Mouse (Mus musculus): ENCODE measurements around the gene Terf2. TPM values are rescaled to one million over a fixed set of nuclear protein-coding genes. Genes with fewer than 3 reads are reported as not detected.
"Not testable (repeated sequence)": the region's sequence is repeated elsewhere in the genome, so short reads cannot be mapped to it uniquely, and the experiment has no call there.

The Terf2 gene
- polyA plus RNA-seq, 1 experiment from 2014 or later: 29.7 TPM

DNA sequence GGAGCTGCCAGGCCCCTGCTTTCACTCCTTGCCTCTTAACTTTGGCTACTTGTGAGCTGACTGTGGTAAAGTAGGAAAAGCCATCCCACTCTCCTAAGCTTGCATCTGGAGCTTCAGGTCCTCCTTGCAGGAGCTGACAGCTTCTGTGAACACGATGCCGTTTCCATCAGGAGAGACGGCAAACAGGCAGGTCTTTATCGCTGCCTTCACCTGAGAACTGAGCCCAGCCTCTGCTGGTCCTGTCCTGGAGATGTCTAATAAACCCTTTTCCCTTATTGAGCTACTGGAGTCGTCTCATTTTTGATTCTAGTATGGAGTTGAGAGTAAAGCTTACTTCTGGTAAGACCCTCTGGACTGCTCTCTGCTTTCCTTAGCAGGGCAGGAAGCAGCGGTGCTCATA is 50.9 kb downstream of the Terf2 start:
- no peaks in the 10 kb centered on the region for H3K9me3 ChIP-seq
- 94% methylated on average over 6 of the region's 6 CpGs for WGBS
- no peak for ATAC-seq (replicated peaks)

DNA sequence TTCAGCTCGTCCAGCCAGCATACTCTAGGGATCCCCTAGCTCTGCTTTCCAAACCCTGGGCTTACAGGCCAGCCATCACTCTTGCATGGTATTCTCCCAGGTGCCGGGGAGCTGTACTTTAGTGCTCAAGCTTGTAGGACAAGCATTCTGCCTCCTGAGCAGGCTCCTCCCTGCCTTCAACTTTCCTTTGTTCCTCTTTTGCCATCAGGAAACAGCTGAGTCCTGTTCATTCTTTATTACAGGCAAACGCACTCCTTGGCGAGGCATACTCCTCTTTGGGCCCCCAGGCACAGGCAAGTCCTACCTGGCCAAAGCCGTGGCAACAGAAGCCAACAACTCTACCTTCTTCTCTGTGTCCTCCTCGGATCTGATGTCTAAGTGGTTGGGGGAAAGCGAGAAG is 55.7 kb downstream of the Terf2 start:
- Histone ChIP-seq H3K4me3 (no peak overlapping the region), H3K4me1 (no peaks in the 10 kb centered on the region), H3K9me3 (no peaks in the 10 kb centered on the region), H3K9ac (no peak overlapping the region), H3K27ac (no peak overlapping the region), H3K4me2 (no peak overlapping the region), H3K36me3 (replicated peaks) (peaks cover 71% of the 10 kb centered on the region), H3K27me3 (replicated peaks) (no peaks in the 10 kb centered on the region)
- WGBS: 86% methylated on average over 7 of the region's 7 CpGs
- ATAC-seq (replicated peaks): no peak

More for the DNA sequence above, 50.9 kb downstream of the Terf2 start:
- Histone ChIP-seq H3K9ac (no peak overlapping the region), H3K27me3 (replicated peaks) (no peaks in the 10 kb centered on the region), H3K4me1 (peaks cover 22% of the 10 kb centered on the region), H3K4me2 (no peak overlapping the region), H3K4me3 (no peak overlapping the region), H3K36me3 (replicated peaks) (peaks cover 65% of the 10 kb centered on the region), H3K27ac (no peak overlapping the region)

DNA sequence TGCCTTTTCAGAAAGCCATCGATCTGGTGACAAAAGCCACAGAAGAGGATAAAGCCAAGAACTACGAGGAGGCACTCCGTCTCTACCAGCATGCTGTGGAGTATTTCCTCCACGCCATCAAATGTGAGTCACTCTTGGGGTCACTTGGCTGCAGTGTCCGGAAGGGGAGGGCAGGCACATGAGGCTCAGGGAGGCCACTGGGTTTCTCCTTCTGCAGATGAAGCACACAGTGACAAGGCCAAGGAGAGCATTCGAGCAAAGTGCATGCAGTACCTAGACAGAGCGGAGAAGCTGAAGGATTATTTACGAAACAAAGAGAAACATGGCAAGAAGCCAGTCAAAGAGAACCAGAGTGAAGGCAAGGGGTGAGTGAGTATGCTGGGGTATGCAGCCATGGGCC is 59.7 kb downstream of the Terf2 start:
- H3K36me3 ChIP-seq (replicated peaks): peaks cover 35% of the 10 kb centered on the region

DNA sequence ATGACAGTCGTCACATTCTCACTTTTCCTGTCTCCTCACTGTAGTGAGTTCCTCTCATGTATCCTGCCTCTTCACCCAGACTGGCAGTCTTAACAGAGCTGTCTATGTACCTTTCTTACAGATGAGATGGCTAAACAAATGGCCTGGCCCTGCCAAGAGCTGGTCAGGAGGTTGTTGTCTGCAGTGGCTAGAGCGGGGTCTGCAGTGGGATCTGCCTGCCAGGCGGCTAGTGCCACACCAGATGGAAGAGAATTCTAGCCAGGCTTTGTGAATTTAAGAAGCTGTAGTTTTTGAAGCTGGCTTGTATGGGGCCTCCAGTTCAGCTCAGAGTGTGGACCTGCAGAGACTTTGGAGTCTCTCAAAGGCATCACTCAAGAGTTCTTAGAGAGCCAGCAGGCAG is 60.7 kb downstream of the Terf2 start:
- no peak for ATAC-seq (replicated peaks)
- Histone ChIP-seq H3K9ac (no peak overlapping the region), H3K4me1 (peaks cover 24% of the 10 kb centered on the region), H3K9me3 (no peaks in the 10 kb centered on the region), H3K4me3 (no peak overlapping the region), H3K27me3 (replicated peaks) (no peaks in the 10 kb centered on the region), H3K36me3 (replicated peaks) (peaks cover 28% of the 10 kb centered on the region), H3K4me2 (no peak overlapping the region), H3K27ac (no peak overlapping the region)
- WGBS: 91% methylated on average over 3 of the region's 3 CpGs

More for the DNA sequence above, 59.7 kb downstream of the Terf2 start:
- Histone ChIP-seq H3K27ac (no peak overlapping the region), H3K27me3 (replicated peaks) (no peaks in the 10 kb centered on the region), H3K4me3 (no peak overlapping the region), H3K9ac (no peak overlapping the region), H3K4me1 (peaks cover 24% of the 10 kb centered on the region), H3K4me2 (no peak overlapping the region), H3K9me3 (no peaks in the 10 kb centered on the region)
- WGBS: 82% methylated on average over 8 of the region's 8 CpGs
- no peak for ATAC-seq (replicated peaks)

DNA sequence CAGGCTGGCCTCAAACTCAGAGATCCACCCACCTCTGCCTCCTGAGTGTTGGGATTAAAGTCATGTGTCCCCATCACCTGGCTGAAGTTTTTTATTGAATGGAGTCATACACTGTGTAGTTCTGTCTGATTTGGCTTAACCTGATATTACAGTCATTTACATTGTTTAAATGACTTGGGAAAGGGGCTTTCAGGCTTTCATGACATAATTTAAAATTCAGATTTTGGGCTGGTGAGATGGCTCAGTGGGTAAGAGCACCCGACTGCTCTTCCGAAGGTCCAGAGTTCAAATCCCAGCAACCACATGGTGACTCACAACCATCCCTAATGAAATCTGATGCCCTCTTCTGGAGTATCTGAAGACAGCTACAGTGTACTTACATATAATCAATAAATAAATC is 62.7 kb downstream of the Terf2 start:
- 89% methylated on average over 2 of the region's 2 CpGs for WGBS
- not testable (repeated sequence) for H3K9ac ChIP-seq; H3K9me3 ChIP-seq; H3K27ac ChIP-seq; ATAC-seq (replicated peaks); H3K4me2 ChIP-seq; H3K4me3 ChIP-seq; H3K27me3 ChIP-seq (replicated peaks)
- H3K36me3 ChIP-seq (replicated peaks): peaks cover 11% of the 10 kb centered on the region
- peaks cover 24% of the 10 kb centered on the region for H3K4me1 ChIP-seq

DNA sequence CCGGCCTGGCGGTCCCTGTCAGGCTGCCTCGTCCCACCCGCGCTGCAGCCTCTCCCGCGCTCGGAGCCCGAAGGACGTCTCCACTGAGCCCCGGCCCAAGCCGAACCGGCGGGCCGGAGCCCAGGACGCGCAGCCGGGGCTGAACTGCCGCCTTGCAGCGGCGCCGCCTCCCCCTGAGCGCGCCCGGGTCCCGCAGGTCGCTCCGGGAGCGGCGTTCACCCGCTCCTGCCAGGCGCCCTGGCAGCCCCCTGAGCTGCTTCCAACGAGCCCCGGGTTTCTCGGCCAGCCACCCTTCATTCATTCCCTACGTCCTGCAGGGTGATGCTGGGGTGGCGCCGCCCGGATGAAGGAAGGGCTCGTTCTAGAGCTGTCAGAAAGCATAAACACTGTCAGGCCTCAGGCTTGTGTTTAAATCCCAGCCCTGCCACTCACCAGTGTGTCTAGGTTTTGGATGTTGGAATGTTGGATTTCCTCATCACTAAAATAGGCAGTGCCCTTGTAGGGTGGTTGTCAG is 64.7 kb downstream of the Terf2 start:
- H3K27me3 ChIP-seq (replicated peaks): no peaks in the 10 kb centered on the region
- H3K9ac ChIP-seq: peak overlapping the region; percentile 92
- H3K36me3 ChIP-seq (replicated peaks): 0 out of 2 replicates have a peak, but pooled peaks cover 1% of the 10 kb centered on the region
- peaks cover 24% of the 10 kb centered on the region for H3K4me1 ChIP-seq
- ATAC-seq (replicated peaks): no peak; the same call in 1 of the 2 replicates
- H3K27ac ChIP-seq: peak overlapping the region; percentile 72
- WGBS: under 1% methylated on average over 36 of the region's 40 CpGs
- peak overlapping the region; percentile 65 for H3K4me2 ChIP-seq
- no peaks in the 10 kb centered on the region for H3K9me3 ChIP-seq
- H3K4me3 ChIP-seq: peak overlapping the region; percentile 68

DNA sequence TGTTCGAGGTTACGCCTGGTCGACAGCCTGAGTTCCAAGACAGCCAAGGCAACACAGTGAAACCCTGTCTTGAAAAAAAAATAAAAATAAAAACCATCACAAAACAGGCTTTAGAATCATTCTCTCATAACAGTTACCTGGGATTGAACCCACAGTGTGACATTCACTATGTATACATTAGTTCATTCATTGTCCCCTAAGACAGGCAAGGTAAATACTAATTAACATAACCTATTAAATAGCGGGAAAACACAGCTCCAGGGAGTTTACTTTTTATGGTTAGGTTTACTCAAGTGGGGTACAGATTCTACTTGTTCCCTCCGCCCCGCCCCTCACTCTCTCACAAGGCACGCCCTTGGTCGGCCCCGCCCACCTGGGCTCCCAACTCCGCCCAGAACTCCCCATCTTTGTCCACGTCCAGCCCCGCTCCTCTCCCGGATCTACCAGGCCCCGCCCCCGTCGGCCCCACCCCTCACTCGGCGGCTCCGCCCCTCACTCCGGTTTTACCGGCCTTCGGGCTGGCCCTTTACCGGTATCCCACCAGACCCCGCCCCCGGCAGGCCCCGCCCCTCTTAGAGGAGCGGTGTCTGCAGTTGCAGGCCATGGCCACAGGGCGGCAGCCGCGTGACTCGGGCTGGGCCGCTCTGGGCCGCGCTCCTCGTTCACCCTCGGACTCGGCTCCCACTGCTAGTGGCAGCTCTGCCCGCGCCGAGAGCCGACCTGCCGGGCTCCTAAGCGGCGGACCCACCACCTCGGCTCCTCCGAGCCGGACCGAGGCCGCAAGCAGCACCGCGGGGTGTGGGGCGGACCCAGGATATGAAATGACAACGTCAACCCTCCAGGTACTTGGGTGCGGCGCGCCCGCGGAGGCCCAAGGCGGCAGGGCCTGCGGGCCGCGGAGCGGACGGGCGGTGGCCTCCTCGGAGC is 65.4 kb downstream of the Terf2 start, which contains the start of gene Vps4a:
Gene Vps4a, plus strand, starts transcription at position 573 of the 927 bp plus-strand sequence.
- peak within 1 kb of the TSS; percentile 65 for H3K4me2 ChIP-seq
- H3K27me3 ChIP-seq (replicated peaks): no peaks in the 10 kb centered on the region
- H3K4me1 ChIP-seq: peaks cover 24% of the 10 kb centered on the region
- peak within 1 kb of the TSS; percentile 72 for H3K27ac ChIP-seq
- 4% methylated on average over 63 of the region's 66 CpGs for WGBS
- H3K36me3 ChIP-seq (replicated peaks): no peaks in the 10 kb centered on the region
- no peaks in the 10 kb centered on the region for H3K9me3 ChIP-seq
- peak; percentile 95 for ATAC-seq (replicated peaks)
- H3K4me3 ChIP-seq: peak within 1 kb of the TSS; percentile 68
- H3K9ac ChIP-seq: peak within 1 kb of the TSS; percentile 92

DNA sequence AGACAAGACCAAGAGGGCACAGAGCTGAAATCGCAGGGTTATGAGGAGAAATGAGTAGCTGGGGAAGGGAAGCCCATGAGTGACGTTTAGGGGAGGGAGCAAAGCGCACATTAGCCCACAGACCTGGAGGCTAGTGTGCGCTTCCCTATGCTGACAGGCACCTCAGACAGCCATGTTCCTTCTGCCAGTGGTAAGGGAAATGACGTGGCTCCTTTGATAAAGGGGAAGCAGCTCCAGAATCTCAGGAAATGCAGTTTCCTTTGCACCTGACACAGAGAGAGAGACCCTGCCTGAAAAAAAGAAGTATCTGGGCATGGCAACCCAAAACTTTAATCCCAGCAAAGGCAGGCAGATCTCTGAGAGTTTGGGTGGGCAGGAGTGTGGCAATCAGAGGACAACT is 66.3 kb downstream of the Terf2 start:
- no peak for ATAC-seq (replicated peaks)
- Histone ChIP-seq H3K9ac (no peak overlapping the region), H3K36me3 (replicated peaks) (no peaks in the 10 kb centered on the region), H3K9me3 (no peaks in the 10 kb centered on the region), H3K4me2 (no peak overlapping the region), H3K27me3 (replicated peaks) (no peaks in the 10 kb centered on the region), H3K4me1 (peaks cover 24% of the 10 kb centered on the region), H3K27ac (no peak overlapping the region), H3K4me3 (no peak overlapping the region)
- WGBS: 81% methylated on average over 5 of the region's 5 CpGs

DNA sequence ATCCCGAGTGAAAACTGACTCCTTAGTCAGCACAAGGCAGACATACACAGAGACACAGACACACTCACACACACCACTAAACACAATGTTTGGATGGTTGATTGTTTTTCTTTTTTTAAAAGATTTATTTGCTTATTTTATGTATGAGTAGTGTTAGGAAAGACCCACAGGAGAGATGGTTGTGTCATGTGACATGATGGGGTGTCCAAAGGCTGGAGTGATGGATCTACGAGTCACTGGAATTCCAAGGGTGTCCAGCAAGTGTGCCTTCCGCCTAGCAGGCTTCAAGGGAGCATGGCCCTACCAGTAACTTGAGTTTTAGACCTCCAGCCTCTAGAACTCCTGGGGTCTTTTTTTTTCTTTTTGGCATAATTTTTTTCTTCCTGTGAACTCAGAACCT is 67.0 kb downstream of the Terf2 start:
- no peaks in the 10 kb centered on the region for H3K9me3 ChIP-seq
- H3K27ac ChIP-seq: no peak overlapping the region
- no peaks in the 10 kb centered on the region for H3K27me3 ChIP-seq (replicated peaks)
- no peak overlapping the region for H3K4me3 ChIP-seq
- peaks cover 21% of the 10 kb centered on the region for H3K4me1 ChIP-seq
- H3K36me3 ChIP-seq (replicated peaks): no peaks in the 10 kb centered on the region
- H3K9ac ChIP-seq: no peak overlapping the region
- no peak for ATAC-seq (replicated peaks)
- WGBS: 89% methylated on average over 3 of the region's 3 CpGs
- no peak overlapping the region for H3K4me2 ChIP-seq

DNA sequence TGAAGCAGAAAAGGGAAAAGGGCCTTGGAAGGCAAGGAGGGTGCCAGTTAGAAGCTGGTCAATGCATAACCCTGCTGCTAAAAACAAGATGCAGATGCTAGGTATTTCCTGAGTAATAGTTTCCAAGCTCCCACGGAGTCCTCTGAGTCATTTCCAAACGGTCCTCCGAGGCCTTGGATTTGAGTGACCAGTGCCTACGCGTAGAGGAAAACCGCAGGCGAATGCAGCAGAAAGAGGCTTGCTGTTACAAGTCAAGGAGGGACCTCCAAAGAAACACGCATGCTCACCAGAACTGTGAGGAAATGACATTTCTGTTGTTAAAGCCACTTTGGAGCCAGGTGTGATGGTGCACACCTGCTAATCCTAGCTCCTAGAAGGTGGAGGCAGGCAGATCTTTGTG is 72.9 kb downstream of the Terf2 start:
- Histone ChIP-seq H3K9ac (no peak overlapping the region), H3K4me1 (no peaks in the 10 kb centered on the region), H3K4me2 (no peak overlapping the region), H3K36me3 (replicated peaks) (no peaks in the 10 kb centered on the region), H3K27me3 (replicated peaks) (no peaks in the 10 kb centered on the region), H3K9me3 (no peaks in the 10 kb centered on the region), H3K27ac (no peak overlapping the region), H3K4me3 (no peak overlapping the region)
- ATAC-seq (replicated peaks): no peak
- WGBS: 95% methylated on average over 8 of the region's 8 CpGs
